Mouse (Mus musculus) stomach, embryonic 14.5 days (tissue): ENCODE results near the gene Ywhah. TPM values are rescaled to one million over a fixed set of nuclear protein-coding genes. Genes with fewer than 3 reads are reported as not detected.

Experiments used
- ATAC-seq: fragments of 200-750 bp; cut with Nextera tagmentation; 2 replicates; pipeline ENCODE4 v1.8.0; 2017; ENCODE audit warnings: low read depth, moderate TSS enrichment; ENCODE audit not compliant: insufficient number of reproducible peaks, insufficient read depth, low FRiP score
- H3K27ac ChIP-seq: fragments of 300-500 bp; sonication (generic); 2 replicates; pipeline ENCODE4 v1.5.1; 2014; ENCODE audit warnings: mild to moderate bottlenecking, low read length, moderate library complexity, mixed read lengths
- H3K27me3 ChIP-seq: fragments of 300-500 bp; sonication (generic); 2 replicates; pipeline ENCODE4 v1.6.1; 2014; ENCODE audit warnings: low read length, control low read depth, mixed read lengths; ENCODE audit not compliant: control insufficient read depth, insufficient read depth
- H3K36me3 ChIP-seq: fragments of 300-500 bp; sonication (generic); 2 replicates; pipeline ENCODE4 v1.6.1; 2014; ENCODE audit warnings: mild to moderate bottlenecking, control low read depth, low read length, moderate library complexity, mixed read lengths; ENCODE audit not compliant: control insufficient read depth, insufficient read depth
- H3K4me1 ChIP-seq: fragments of 300-500 bp; sonication (generic); 2 replicates; pipeline ENCODE4 v1.6.1; 2014; ENCODE audit warnings: low read length, control low read depth, mixed read lengths; ENCODE audit not compliant: control insufficient read depth, insufficient read depth
- H3K4me2 ChIP-seq: fragments of 300-500 bp; sonication (generic); replicated peaks from 2 replicates; pipeline ENCODE4 v1.6.1; 2014; ENCODE audit warnings: low read depth, low read length, control low read depth
- H3K4me3 ChIP-seq: fragments of 300-500 bp; sonication (generic); 2 replicates; pipeline ENCODE4 v1.5.1; 2014; ENCODE audit warnings: low read depth, low read length, control low read depth
- H3K9ac ChIP-seq: fragments of 300-500 bp; sonication (generic); replicated peaks from 2 replicates; pipeline ENCODE4 v1.6.1; 2014; ENCODE audit warnings: low read depth, mild to moderate bottlenecking, control low read depth, low read length, moderate library complexity, mixed read lengths
- H3K9me3 ChIP-seq: fragments of 300-500 bp; sonication (generic); 2 replicates; pipeline ENCODE4 v1.6.1; 2016; ENCODE audit warnings: low read depth, low read length, control low read depth; ENCODE audit not compliant: control insufficient read depth
- WGBS: fragments of 180-500 bp; shearing (Covaris S2); extraction: QIAGEN DNeasy Blood & Tissue Kit; methylation state at CpG from one replicate; pipeline ENCODE4 v1.1.7; 2014; 5-methylcytosine and 5-hydroxymethylcytosine counted together
- polyA plus RNA-seq: library from polyadenylated mRNA; unstranded; fragments of >200 nt; fragmentation: Nextera tagmentation; extraction: Ambion mirVana; gene quantifications from 2 replicates; pipeline ENCODE4 v1.2.1, GENCODE M21; 2014

Ywhah gene
- polyA plus RNA-seq: 388 and 396 TPM in 2 replicates

GRCm38 (mm10) chr5:33018561-33019425 is at the start of gene Ywhah:
Ywhah (plus strand) TSS chr5:33018816.
- ATAC-seq: peak; percentile 97
- Histone ChIP-seq H3K27me3 (no peaks in the 10 kb centered on the region), H3K36me3 (peaks cover 2% of the 10 kb centered on the region; the same call in 1 of the 2 replicates)

GRCm38 (mm10) chr5:32976541-32976940 is 42.1 kb upstream of the Ywhah start:
- Histone ChIP-seq H3K27me3 (no peaks in the 10 kb centered on the region), H3K4me3 (no peak overlapping the region), H3K4me1 (no peaks in the 10 kb centered on the region), H3K36me3 (peaks cover 16% of the 10 kb centered on the region), H3K9ac (no peak overlapping the region), H3K27ac (no peak overlapping the region), H3K9me3 (no peaks in the 10 kb centered on the region), H3K4me2 (no peak overlapping the region)
- no peak for ATAC-seq
- WGBS: 73% methylated on average over 4 of the region's 4 CpGs

More at GRCm38 (mm10) chr5:33018561-33019425, at the start of gene Ywhah:
- H3K9me3 ChIP-seq: no peaks in the 10 kb centered on the region
- peak within 1 kb of the TSS; percentile 99 for H3K27ac ChIP-seq
- under 1% methylated on average over 115 of the region's 121 CpGs for WGBS
- peak within 1 kb of the TSS; percentile 78 for H3K4me2 ChIP-seq
- H3K4me3 ChIP-seq: peak within 1 kb of the TSS; percentile 89
- H3K4me1 ChIP-seq: peaks cover 14% of the 10 kb centered on the region; the same call in 1 of the 2 replicates
- peak within 1 kb of the TSS; percentile 93 for H3K9ac ChIP-seq

- no peak overlapping the region for H3K27ac ChIP-seq
- no peak for ATAC-seq
- H3K36me3 ChIP-seq: peaks cover 16% of the 10 kb centered on the region
Observed at GRCm38 (mm10) chr5:32977179-32977578, 41.4 kb upstream of the Ywhah start.

GRCm38 (mm10) chr5:32985379-32985778 is 33.2 kb upstream of the Ywhah start:
- Histone ChIP-seq H3K4me1 (no peaks in the 10 kb centered on the region), H3K9me3 (no peaks in the 10 kb centered on the region), H3K27me3 (no peaks in the 10 kb centered on the region), H3K4me2 (no peak overlapping the region), H3K4me3 (no peak overlapping the region), H3K9ac (no peak overlapping the region), H3K36me3 (peaks cover 31% of the 10 kb centered on the region), H3K27ac (no peak overlapping the region)
- 81% methylated on average over 1 of the region's 1 CpGs for whole genome bisulfite sequencing
- ATAC-seq: no peak

More at GRCm38 (mm10) chr5:32977179-32977578, 41.4 kb upstream of the Ywhah start:
- H3K9me3 ChIP-seq: no peaks in the 10 kb centered on the region
- no peaks in the 10 kb centered on the region for H3K4me1 ChIP-seq
- H3K4me3 ChIP-seq: no peak overlapping the region
- no peak overlapping the region for H3K9ac ChIP-seq
- H3K4me2 ChIP-seq: no peak overlapping the region
- H3K27me3 ChIP-seq: no peaks in the 10 kb centered on the region

GRCm38 (mm10) chr5:32987873-32988272 is 30.7 kb upstream of the Ywhah start:
- Histone ChIP-seq H3K27ac (no peak overlapping the region), H3K4me3 (no peak overlapping the region), H3K4me2 (no peak overlapping the region), H3K9ac (no peak overlapping the region), H3K36me3 (peaks cover 22% of the 10 kb centered on the region), H3K4me1 (no peaks in the 10 kb centered on the region), H3K9me3 (no peaks in the 10 kb centered on the region), H3K27me3 (no peaks in the 10 kb centered on the region)
- 86% methylated on average over 1 of the region's 1 CpGs for WGBS
- ATAC-seq: no peak

- WGBS: 69% methylated on average over 13 of the region's 13 CpGs
- Histone ChIP-seq H3K4me2 (no peak overlapping the region), H3K9me3 (no peaks in the 10 kb centered on the region), H3K27ac (no peak overlapping the region), H3K4me1 (no peaks in the 10 kb centered on the region), H3K36me3 (peaks cover 9% of the 10 kb centered on the region; the same call in 1 of the 2 replicates), H3K27me3 (no peaks in the 10 kb centered on the region), H3K9ac (no peak overlapping the region), H3K4me3 (no peak overlapping the region)
- no peak for ATAC-seq
Observed at GRCm38 (mm10) chr5:32989959-32990640, 28.5 kb upstream of the Ywhah start.

GRCm38 (mm10) chr5:32991152-32991551 is 27.5 kb upstream of the Ywhah start:
- Histone ChIP-seq H3K27me3 (no peaks in the 10 kb centered on the region), H3K9me3 (no peaks in the 10 kb centered on the region), H3K36me3 (peaks cover 6% of the 10 kb centered on the region; the same call in 1 of the 2 replicates), H3K9ac (no peak overlapping the region), H3K27ac (no peak overlapping the region), H3K4me3 (no peak overlapping the region), H3K4me1 (no peaks in the 10 kb centered on the region), H3K4me2 (no peak overlapping the region)
- ATAC-seq: no peak
- 63% methylated on average over 8 of the region's 8 CpGs for WGBS

- no peak overlapping the region for H3K4me2 ChIP-seq
- H3K27ac ChIP-seq: no peak overlapping the region
- no peaks in the 10 kb centered on the region for H3K4me1 ChIP-seq
- no peaks in the 10 kb centered on the region for H3K27me3 ChIP-seq
- no peaks in the 10 kb centered on the region for H3K9me3 ChIP-seq
- no peak overlapping the region for H3K4me3 ChIP-seq
- no peaks in the 10 kb centered on the region for H3K36me3 ChIP-seq
- H3K9ac ChIP-seq: no peak overlapping the region
- 40% methylated on average over 2 of the region's 2 CpGs for WGBS
- no peak for ATAC-seq
Observed at GRCm38 (mm10) chr5:32994471-32994870, 24.1 kb upstream of the Ywhah start.
